Mouse (Mus musculus): ENCODE results near the gene Eif4e3.

Eif4e3 gene

DNA sequence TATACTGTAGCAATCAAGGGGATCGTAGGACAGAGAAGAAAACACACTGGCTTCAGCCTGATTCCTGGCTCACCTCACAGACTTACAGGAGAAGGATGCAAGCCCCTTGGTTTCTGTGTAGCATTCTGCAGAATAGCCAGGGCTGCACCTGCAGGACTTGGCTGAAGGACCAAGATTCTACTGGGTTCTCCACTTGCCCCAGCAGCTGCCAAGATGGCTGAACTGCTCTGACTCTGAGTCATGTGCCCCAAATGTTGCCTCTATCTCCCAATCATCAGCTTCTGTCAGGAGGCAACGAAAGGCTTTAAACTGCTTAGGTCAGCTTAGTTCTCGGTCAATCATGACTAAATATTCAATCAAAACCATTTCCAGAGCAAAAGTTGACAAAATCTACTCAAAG, 42.0 kb downstream of the Eif4e3 start:
- no peak for DNase-seq (ENCODE audit: low spot score in 2 of 2)

DNA sequence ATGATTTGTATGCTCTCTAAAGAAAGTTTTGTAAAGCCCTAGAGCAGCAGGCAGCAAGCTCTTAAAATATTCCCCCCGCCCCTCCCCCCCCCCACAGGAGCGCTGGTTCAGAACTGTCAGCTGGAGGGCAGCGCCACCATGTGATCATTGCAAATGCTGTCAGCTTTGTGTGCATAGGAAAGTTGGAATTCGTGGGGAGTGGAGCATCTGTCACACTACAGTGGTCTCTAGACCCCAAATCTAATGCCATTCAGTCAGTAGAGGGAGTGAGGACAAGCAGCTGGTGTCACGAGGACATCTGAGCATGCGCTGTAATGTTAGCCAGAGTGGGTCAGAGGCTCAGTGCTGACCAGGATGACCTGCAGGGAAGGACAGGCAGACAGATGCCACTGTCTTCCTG, 42.9 kb downstream of the Eif4e3 start:
- DNase-seq (ENCODE audit: low spot score in 2 of 2), result no peak

DNA sequence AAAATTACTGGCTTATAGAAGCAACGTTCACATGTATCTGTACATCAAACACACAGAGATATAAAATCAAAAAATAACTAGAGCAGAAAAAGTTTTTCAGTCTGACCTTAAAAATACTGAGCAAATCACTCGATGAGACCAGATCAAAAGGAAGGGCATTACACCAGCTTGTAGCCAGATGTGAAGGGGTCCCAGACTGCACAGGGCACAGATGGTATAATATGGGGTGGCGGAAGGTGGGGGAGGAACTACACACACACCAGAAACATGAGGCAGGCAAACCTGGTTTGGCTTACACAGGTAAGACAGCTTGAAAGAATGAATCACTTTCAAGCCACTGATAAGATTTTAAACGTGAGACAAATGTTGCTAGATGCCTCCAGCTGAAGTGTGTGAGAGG, 45.4 kb downstream of the Eif4e3 start:
- DNase-seq (ENCODE audit: low spot score in 2 of 2), result no peak

DNA sequence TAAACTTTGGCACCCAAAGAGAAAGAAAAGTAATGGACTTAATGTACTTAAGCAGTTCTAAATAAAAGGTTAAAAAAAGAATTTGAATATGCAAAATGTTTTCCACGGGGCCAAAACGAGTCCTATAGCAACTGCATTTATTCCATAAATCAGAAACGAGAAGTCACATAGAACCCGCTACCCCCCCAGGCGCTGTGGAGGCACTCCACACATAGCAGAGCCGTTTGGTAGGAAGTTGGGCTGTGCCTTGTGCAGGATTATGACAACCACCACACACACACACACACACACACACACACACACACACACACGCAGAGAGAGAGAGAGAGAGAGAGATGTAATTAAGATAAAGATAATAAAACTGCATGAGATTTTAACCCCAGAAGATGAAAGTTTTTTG, 46.1 kb downstream of the Eif4e3 start:
- no peak for DNase-seq (ENCODE audit: low spot score in 2 of 2)

DNA sequence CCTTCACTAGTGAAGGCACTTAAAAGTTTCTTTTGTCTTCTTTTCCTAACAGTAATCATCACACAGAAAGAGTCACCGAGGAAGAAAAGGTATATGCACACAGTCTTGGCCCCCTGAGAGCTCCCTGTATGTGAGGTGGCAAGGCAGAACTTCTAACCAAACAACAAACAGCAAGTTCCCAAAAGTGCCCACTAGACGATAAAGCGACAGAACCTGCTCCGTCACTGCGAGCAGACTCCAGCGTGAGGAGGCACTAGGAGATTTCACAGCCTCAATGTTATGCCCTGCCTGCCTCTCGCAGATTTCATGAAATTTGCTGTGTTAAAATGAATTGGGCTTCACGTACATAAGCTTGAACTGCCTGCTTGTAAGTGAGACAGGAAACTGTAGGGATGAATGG, 46.6 kb downstream of the Eif4e3 start:
- DNase-seq (ENCODE audit: low spot score in 2 of 2), result no peak

DNA sequence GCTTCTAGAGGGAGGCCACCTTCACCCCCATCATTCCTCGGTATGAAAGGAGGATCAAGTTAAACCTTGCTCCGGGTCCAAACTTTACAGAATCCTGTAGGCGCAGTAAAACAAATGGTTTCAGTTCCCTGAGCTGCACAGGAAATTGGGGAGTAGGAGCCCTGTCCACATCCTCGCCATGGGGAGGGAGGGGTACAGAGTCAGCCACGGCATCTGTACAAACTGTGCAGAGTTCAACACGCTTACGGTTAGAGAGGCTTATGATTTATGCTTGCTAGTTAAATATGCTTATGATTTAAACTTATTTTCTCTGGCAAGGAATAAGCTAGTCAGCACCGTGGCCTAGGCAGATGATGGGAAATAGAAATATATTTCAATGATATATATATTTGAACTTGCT, 47.1 kb downstream of the Eif4e3 start:
- no peak for DNase-seq (ENCODE audit: low spot score in 2 of 2)

DNA sequence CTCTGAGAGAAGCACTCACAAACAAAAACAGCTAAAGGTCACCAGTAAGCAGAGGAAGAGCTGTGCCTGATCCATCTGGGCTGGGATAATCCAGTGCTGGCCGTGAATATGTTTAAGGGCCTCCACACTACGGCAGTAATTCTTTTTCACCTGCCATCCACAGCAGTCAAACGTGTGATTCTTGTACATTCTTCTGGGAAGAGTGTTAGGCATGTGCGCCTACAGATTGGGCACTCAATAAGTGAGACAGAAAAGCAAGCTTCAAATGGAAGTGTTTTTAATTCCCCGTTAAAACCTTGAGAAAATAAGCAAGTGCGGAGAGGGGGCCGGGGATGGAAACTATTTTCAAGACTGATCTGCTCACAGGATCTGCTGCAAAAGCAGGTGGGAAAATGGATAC, 48.7 kb downstream of the Eif4e3 start:
- peak in 1 of 2 experiments; percentile 25 for DNase-seq (ENCODE audit: low spot score in 2 of 2)

DNA sequence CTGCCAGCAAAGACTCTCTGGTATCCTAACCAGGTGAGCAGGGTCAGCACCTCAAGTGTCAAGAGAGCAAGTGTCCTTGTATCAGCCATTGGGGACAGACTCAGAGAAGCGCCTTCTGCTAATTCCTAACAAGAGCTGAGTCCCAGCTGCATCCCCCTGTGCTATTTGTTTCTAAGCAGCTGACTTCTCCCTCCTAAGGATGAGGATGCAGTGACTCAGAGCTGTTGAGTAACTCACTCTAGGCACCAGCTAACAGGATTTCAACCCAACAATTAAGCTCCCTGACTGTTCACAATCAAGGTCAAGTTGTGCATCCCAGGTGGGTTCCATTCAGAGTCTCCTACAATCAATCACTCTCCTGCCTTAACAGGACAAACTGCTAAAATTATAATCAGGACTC, 49.2 kb downstream of the Eif4e3 start:
- DNase-seq (ENCODE audit: low spot score in 2 of 2), result peak in 1 of 2 experiments; percentile 28

DNA sequence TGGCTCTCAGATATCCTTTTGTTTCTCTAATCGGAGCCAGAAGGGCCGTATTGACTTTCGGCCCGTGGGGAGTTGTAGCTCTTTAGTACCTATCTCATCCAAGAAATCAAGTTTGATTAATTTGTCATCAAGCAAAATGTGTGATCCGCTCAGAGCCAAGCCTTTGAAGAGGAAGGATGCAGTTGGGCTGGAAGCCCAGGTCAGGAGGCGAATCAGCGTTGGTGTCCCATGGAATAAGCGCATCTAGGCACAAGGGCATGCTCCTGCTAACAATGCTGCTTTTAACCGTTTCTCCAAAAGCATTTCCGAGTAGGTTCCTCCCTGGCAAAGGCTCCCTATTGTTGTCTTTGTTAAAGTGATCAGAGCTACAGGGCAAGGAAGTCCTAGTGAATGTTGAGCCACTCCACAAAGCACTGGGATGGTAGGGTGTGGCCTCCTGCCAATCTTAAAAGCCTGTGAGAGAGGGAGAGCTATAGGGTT, 51.3 kb downstream of the Eif4e3 start:
- no peak for DNase-seq (ENCODE audit: low spot score in 2 of 2)

DNA sequence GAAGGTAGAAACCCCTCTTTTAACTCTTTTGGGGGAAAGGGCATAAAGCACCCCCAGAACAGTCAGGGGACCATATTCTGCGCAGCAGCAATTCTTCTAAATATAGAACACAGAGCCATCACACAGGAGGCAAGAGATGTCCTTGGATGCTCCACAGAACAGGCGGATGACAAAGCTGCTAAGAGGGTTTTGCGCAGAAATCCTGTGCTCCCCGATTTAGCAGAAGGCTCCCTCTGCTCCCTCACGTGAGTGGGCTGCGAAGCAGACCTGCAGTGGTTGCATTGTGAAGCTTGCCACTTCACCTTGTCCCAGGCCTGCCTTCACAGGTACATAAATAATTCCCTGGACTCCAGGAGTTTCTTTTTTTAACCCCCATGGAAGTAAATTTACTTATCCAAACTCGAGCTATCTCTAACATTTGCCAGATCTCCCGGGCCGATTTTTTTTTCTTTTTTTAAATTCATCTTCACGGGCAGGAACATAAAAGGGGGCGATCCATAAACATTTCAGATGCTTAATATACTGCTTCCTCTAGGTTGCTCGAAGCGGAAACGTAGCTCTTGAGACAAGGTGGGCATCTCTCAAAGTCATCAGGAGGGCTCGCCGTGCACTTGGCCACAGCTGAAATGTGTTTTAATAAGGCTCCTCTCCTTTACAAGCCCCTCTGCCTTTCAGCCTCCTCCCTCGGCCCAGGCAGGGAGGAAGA, 51.9 kb downstream of the Eif4e3 start:
- DNase-seq (ENCODE audit: low spot score in 2 of 2), result peak in 1 of 2 experiments; percentile 40

DNA sequence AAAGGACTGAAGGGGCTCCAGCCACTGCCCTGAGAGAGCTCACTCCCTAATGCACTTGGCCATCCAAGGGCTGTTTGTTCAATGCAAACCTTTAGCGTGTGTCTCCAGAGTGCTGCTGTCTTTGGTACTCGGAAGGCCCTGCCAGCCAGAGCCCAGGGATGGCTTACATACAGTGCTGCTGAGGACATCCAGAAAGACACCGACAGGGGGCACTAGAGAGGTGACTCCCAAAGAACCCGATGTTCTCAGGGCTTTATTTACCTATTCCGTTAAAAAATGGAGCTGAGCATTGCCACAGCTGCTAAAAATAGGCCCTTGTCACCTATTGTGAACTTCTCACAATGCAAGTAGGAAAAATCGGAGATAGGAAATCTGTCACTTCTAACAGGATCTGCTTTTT, 54.7 kb downstream of the Eif4e3 start:
- DNase-seq (ENCODE audit: low spot score in 2 of 2), result no peak

DNA sequence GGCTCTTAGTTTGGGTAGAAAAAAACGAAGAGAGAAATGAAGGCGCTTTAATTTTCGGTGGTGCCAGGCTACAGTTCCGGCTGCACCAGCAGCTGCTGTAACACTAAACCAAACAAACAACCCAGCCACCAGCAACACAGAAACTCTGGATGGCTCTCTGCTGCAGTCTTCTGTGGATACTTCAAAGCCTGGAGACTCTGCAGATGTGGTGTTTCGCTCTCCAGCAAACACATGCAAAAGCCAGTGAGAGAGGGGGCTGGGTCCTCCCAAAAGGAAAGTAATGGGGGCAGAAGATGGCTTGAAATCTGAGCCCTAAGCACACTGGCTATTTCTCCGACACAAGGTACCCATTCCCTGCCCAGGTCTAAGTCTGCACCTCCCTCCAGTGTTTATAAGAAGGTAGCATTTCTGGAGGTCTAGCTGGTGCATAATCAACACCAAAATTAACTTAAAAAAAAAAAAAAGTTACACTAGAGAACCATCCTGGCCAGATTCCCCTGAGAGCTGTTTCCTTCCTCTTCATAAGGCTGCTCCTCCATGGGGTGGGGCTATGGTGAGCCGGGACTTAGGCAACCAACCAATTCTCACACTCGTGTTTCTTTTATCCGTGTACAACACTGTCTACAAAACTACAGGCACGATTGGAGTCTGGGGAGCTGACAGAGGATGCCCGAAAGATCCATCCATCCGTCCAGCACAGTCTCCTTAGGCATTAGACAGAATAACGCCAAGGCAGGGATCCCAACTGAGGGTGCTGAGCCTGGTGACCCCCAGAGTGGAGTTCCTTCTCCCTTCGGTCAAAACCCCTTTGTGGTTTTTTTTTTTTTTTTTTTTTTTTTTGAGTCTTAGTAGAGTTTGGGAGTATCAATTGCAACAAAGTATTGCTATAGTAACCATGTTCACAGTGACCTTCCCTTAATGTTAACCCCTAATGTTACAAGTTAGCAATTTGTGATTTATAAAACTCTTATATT, 55.8 kb downstream of the Eif4e3 start:
- DNase-seq (ENCODE audit: low spot score in 2 of 2), result no peak

DNA sequence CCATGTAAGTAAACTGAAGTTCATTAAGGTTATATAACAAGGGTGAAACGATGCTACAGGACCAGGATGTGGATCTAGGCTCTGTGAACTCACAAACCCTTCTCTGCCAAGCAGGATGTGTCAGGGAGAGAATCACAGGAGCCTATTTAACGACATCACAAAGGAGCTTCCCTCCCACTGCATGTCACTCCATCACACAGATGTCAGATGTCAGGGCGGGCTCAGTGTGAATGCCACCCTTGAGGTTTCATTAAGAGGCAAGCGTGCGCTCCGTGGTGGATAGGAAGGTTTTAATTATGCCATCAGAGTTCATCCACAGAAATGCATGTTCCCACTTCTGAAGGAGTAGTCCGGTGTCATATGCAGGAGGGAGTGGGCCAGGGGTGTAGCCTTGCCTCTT, 60.5 kb downstream of the Eif4e3 start:
- DNase-seq (ENCODE audit: low spot score in 2 of 2), result no peak

DNA sequence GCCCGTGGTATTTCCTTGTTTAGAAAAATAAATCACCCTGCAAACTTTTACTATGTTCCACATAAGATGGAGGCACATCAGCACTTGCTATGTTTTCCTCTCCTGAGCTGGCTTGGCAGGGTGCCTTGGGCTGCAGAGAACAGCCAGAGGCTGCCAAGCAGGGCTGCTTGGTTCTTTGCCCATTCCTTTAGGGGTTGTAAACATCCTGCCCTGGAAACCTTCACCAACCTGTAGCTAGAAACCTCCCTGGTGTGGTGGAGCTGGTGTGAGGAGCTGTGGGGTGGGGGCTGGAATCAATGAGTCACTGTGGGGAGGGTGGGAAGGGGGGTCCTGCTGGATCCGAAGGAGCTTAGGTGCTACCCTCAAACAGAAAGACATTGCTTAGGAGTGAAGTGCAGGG, 61.8 kb downstream of the Eif4e3 start:
- DNase-seq (ENCODE audit: low spot score in 2 of 2), result no peak

DNA sequence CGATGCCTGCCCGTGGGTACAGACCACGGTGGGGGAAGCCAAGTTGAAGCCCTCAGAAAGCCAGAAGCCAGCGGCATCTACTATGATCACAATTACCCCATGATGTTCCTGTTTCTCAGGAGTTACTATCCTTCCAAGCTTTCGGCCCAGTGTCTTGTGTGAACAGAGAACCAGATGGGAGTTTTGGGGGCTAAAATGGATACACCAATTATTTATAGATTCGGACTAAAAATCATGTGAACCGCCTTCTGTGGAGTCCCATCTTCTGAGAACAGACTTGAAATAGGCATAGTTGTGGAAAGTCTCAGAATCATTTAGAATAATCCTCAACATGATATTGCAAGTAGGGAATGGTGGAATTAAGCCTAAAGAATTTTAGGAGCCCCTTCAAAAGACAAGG, 64.1 kb downstream of the Eif4e3 start:
- DNase-seq (ENCODE audit: low spot score in 2 of 2), result peak in 1 of 2 experiments; percentile 32

DNA sequence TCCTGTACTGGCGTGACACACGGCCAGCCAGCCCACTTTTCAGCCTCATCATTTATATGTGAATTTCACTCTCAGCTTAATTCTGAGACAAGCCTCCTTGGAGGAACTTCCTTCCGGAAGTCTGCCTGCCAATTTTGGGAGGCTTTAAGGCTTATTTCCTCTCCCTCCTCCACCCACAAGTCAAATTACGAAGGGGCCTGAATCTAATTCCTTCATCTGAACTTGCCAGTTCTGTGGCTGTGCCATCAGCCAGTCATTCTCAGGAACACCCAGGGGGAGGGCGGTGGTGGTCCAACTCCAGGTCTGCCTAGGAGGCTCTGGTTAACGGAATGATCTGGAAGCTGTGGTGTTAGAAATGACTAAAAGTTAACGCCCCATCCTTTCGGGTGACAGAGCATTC, 65.7 kb downstream of the Eif4e3 start:
- DNase-seq (ENCODE audit: low spot score in 2 of 2), result no peak

DNA sequence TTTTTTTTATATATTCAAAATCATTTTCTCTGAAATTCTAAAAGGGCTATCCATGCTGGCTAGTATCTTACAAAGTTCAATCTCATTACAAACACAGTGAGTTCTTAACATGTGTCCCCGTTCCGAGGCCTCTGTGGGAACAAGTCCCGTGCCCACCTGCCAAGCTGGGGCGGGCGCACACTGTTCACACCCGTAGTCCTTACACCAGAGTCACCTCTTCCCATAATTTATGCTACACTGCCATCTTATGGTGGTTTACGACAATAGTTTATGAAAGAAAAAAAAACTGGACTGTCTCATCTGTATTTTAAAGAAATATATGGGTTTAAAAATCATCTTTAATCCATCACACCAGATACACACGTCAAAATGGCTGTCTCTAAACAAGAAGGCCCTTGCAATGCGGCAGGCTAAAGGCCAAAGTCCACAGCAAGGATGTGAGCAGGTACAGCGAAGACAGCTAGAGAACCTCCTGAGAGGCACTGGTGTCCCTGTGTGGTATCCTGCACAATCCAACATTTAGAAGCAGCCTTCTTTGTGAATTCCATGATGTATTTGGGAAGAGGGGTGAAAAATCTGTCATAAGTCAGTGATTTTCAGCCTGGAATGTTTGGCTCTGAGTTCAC, 66.3 kb downstream of the Eif4e3 start:
- peak in 1 of 2 experiments; percentile 47 for DNase-seq (ENCODE audit: low spot score in 2 of 2)

DNA sequence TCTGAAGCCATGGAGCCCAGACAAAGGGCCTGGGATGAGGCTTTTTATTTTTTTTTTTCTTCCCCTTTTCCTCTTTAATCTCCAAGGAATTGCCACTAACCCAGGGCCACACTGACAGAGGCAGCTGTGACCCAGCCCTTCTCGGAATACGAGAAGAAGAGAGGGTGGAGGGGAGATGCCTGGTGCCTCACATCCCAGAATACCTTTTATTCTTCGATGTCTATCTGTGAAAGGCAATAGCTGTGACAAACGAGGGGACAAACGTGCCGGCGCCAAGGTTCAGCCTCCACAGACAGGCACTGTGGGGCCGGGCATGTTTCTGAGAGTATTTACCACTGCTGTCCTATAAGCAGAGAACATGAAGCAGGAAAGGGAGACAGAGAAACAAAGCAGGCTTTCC, 66.9 kb downstream of the Eif4e3 start:
- DNase-seq (ENCODE audit: low spot score in 2 of 2), result no peak

DNA sequence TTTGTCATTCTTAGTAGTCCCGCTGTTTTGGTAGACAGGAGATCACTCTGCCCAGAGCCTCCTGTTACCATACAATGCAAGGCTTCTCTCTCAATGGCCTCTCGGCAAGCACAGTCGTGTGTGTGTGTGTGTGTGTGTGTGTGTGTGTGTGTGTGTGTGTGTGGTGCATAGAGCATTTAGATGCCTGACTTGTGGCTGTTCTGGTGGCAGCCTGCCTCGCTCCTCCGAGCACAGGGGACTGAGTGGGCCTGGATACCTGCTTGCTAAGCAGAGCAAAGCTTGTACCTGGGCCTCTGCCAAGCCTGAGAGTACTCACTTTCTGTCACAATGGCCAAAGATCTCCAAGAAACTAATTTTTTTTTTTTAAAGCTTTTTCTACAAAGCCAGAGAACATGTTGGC, 67.3 kb downstream of the Eif4e3 start:
- DNase-seq (ENCODE audit: low spot score in 2 of 2), result no peak

DNA sequence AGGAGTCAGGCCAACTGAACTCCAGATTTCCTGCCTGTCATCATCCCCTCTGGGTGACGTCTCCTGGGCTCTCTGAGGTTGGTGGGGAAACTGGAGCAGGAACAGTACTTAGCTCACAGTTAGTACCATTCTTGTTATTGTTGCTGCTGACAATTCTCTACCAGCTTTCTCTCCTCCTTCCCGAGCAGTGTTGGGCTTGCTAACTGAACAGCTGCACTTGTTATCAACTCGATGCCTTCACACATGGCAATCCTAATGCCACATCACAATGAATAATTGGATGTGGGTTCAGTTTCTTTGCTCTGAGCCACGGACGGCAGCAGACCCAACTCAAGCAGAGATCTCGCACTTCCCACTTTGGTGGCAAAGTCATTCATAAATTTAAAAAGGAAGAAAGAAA, 89.5 kb downstream of the Eif4e3 start:
- DNase-seq (ENCODE audit: low spot score in 2 of 2), result no peak

DNA sequence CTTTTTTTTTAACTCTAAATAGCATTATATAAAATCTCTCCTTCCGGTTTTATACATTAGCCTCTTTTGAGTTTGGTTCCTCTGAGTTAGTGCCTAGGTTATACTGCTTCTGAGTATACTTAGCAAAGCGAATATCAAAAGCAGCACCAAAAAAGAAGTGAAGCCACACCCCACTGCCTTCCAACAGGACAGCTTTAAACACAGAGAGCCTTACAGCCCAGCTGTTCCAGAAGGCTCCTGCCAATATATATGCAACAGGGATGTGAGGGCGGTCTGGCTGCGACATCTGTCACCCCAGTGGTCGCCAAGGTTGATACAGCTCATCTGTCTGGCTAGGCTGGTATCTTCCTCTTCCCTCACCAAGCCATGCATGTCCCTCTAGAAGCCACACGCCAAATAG, 90.9 kb downstream of the Eif4e3 start:
- DNase-seq (ENCODE audit: low spot score in 2 of 2), result peak in 1 of 2 experiments; percentile 21
